Comparison of ENCODE assay signal across 22 mouse cellular contexts in genomic region chr6:92872766-92873165, GRCm38 (mm10). TPM values are rescaled to one million over a fixed set of nuclear protein-coding genes. Genes with fewer than 3 reads are reported as not detected.
"Had no signal": no experiment of that assay in that cellular context is flagged by ENCODE, and none has a peak within 500 bp of the region (broad histone marks: within the 10 kb centered on the region; RNA-seq: fewer than 3 reads in every experiment).

No protein-coding gene starts in this region.

- H3K4me3 ChIP-seq: neural tube, embryonic 13.5 days; neural tube, embryonic 15.5 days; stomach, embryonic 15.5 days had no signal

- DNase-seq: retina, postnatal 1 day; right cerebral cortex, adult 18-20 months; right cerebral cortex, postnatal 14 days; right cerebral cortex, postnatal 25 days; right cerebral cortex, postnatal 4 days; spleen, adult 18-20 months; thymus, adult 18-20 months; thymus, adult 2 months; thymus, postnatal 14 days; thymus, postnatal 25 days; thymus, postnatal 36 days; thymus, postnatal 4 days had no signal

- H3K9me3 ChIP-seq: neural tube, embryonic 13.5 days; neural tube, embryonic 15.5 days; stomach, embryonic 15.5 days had no signal

- H3K27me3 ChIP-seq: neural tube, embryonic 13.5 days; neural tube, embryonic 15.5 days; stomach, embryonic 15.5 days had no signal

- H3K36me3 ChIP-seq: neural tube, embryonic 13.5 days; neural tube, embryonic 15.5 days had no signal

- H3K27ac ChIP-seq: neural tube, embryonic 13.5 days; neural tube, embryonic 15.5 days; stomach, embryonic 15.5 days; stomach, postnatal 0 days had no signal

- H3K4me2 ChIP-seq: neural tube, embryonic 13.5 days; neural tube, embryonic 15.5 days; stomach, embryonic 15.5 days had no signal

- H3K9ac ChIP-seq: neural tube, embryonic 13.5 days; neural tube, embryonic 15.5 days; stomach, embryonic 15.5 days had no signal

RNA-seq across cellular contexts. Expression of gene Gm15737, which starts 3.6 kb away (rescaled TPM):
- total RNA-seq: neutrophil, adult 5-6 weeks had no signal
- polyA plus RNA-seq: neural tube, embryonic 13.5 days; neural tube, embryonic 15.5 days; small intestine, adult 2 months; spleen, adult 2 months; testis, adult 2 months; thymus, adult 2 months; thymus, postnatal 0 days had no signal

RNA-seq across cellular contexts. Expression of gene A730049H05Rik, which starts 56.5 kb away (rescaled TPM):
- total RNA-seq: neutrophil, adult 5-6 weeks had no signal
- polyA plus RNA-seq: small intestine, adult 2 months; testis, adult 2 months; urinary bladder, adult 2 months had no signal
